Mouse (Mus musculus) urinary bladder, adult 2 months (tissue): Measurements from ENCODE around the gene Mapk8ip3. TPM values are rescaled to one million over a fixed set of nuclear protein-coding genes. Genes with fewer than 3 reads are reported as not detected.

Experiments
- DNase-seq: peaks from one replicate; pipeline ENCODE4 v3.0.0; 2022; ENCODE audit warnings: low spot score
- polyA plus RNA-seq: library from polyadenylated mRNA; depleted of rRNA; stranded (reverse); fragments of >200 nt; gene quantifications from 2 replicates; pipeline ENCODE4 v1.2.3, GENCODE M21; 2012

The Mapk8ip3 gene
- polyA plus RNA-seq, 1 experiment: 86.0 TPM

DNA sequence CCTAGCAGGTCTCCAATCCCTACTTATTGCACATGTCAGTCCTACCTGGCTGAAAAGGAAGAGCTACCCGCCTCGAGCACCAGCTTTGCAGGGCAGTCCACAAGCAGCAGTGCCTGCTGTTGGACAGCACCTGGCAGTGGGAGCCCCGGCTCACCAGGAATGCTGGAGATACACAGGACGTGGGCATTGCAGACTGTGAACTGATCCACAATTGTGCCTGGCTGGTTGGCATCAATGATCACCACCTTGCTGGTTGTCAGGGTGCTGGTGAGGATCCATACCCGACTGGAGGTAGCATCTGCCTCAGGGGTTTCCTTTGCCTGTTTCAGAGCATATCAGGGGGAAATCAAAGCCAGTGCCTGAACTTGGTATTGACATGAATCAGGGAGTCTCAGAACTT lies 34.7 kb downstream of the Mapk8ip3 start:
- no peak for DNase-seq

DNA sequence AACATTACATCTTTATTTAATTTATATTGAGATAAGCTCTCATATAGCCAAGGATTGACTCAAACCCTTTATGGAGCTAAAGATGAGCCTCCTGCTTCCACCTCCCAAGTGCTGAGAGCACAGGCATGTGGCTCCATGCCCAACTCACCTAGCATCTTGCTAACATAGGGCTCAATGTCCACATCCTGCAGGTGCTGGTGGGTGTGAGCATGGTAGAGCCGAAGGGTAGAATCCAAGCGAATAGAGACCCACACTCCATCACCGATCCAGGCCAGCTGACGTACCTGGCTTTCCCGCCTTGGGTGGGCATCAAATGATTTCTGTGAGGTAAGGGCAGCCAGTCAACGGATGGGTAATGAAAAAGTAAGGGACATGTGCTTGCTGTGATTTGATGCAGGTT lies 36.8 kb downstream of the Mapk8ip3 start:
- no peak for DNase-seq

DNA sequence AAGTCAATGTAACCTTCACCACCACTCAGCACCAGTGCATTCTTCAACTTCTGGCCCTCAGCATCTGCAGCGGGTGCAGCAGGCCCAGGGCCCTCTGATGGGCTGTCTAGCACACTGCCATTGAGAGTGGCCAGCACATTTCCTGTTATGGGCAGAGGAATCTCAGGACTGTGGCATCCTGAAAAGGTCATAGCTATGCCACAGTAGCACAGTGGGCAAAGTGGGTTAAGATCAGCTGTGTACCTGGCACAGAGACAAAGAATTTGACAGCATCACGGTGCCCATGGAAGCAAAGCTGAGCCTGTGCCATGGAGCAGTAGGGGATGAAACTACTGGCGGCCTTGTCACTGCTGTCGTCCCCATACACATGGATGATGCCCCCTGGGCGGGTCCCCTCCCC lies 37.6 kb downstream of the Mapk8ip3 start:
- no peak for DNase-seq

DNA sequence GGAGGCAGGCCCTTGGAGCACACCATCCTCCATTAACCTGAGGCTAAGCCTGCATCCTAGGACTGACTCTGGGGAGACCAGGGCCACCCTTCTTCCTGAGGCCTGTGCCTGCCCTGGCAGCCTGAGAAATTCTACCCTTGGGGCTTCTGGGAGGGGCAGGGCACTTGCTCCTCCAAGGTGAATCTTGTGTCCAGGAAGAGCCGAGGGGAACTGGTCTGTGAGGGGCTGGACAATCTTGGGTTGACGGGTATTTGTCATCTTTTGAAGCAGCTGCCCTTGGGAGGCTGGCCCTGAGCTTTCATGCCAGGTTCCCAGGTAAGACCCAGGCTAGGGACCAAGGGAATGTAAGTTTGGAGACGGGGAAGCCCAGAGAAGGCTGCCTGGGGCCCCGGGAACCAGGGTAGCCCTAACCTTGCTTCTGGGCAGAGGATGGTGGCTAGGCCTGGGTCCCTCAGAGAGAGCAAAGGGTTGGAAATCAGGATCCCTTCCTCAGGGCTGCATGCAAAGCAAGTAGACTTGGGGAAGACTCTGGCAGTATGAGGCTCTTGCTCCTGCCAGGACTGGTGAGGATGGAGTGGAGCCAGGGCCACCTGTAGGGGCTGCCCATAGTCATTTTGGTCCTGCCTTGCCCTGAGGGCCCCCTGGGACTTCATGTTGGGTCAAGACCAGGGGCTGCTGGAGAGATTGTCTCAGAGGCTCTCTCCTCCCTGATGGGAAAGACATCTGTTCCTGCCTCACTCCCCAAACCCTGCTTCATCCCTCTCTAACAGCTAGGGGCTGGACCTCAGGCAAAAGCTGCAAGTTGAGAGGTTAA lies 38.5 kb downstream of the Mapk8ip3 start:
- no peak for DNase-seq

DNA sequence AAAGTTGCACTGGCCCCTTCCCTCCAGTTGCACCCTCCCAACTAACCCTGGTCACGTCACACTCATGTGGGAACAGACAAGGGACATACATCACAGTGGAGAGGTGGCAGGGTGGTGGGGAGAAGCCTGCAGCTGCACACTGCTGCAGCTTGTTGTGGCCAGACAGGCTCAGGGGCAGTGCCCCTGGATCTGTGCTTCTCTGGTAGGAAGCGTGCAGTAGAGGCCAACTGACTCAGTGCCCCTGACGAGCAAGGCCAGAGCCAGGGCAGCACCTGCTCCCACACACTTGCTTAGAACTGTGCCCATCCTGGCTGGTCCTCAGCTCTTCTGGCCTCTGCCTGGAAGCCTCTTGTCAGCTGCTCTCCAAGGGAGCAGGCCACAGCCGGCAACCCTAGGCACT lies 39.2 kb downstream of the Mapk8ip3 start:
- DNase-seq: no peak

DNA sequence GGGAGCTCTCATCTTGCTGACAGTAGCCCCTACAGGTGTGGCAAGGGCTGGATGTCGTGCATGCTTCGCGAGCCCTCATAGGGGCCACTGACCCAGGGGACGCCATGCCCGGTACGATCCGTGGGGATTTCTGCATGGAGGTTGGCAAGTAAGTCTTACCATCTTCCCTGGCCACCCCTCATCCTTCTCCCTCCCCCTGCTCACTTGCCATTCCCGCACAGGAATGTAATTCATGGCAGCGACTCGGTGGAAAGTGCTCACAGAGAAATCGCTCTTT lies 39.8 kb downstream of the Mapk8ip3 start:
- no peak for DNase-seq

DNA sequence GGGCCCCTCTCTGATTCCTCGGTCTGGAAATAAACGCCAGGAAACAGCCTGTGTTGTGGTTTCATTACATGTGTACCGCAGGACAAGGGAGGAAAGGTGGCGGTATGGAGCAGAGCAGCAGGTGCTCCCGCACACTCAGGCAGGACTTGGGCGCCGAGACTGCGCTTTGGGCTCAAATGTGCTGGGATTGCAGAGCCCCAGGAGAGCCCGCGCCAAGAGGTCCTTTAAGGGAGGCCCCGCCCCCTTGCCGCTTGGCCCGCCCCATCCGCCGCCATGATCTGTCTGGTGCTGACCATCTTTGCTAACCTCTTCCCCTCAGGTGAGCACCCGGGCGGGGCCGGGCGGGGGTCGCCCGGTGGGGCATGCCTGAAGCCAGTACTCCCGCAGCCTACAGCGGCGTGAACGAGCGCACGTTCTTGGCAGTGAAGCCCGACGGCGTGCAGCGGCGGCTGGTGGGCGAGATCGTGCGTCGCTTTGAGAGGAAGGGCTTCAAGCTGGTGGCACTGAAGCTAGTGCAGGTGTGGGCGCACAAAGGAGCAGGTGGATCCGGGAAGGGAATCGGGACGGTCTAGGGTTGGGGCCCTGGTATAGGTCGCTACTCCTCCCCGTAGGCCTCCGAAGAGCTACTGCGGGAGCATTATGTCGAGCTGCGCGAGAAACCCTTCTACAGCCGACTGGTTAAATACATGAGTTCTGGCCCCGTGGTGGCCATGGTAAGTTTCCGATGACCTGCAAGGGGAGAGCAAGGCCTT lies 40.4 kb downstream of the Mapk8ip3 start, which contains the start of gene Nme3:
TSS of gene Nme3 (plus strand) at position 260 of the 752 bp plus-strand sequence.
- peak; percentile 54 for DNase-seq

DNA sequence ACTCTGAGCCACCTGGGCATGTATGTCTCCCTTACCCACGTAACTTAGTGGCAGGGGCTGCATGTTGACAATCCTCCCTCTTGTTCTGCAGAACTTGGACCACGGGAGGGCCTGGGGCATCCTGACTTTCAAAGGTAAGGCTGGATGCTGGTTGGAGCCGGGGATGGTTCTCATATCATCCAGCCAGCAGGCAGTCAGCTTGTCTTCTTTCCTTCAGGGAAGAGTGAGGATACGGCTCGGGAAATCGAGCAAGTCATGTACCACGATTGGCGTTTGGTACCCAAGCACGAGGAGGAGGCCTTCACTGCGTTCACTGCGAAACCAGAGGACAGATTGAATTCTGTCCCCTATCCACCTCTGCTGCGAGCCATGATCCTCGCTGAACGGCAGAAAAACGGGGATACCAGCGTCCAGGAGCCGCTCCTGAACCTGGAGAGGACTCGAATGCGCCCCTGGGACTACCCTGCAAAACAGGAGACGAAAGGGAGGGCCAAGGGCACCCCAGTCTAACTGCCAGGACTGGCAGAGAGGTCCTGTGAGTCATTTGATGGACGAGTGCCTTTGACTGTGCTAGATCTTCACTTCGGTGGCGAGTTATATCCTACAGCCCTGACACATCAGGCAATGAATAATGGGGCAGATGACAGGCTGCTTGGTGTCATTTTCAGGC lies 41.1 kb downstream of the Mapk8ip3 start:
- no peak for DNase-seq

DNA sequence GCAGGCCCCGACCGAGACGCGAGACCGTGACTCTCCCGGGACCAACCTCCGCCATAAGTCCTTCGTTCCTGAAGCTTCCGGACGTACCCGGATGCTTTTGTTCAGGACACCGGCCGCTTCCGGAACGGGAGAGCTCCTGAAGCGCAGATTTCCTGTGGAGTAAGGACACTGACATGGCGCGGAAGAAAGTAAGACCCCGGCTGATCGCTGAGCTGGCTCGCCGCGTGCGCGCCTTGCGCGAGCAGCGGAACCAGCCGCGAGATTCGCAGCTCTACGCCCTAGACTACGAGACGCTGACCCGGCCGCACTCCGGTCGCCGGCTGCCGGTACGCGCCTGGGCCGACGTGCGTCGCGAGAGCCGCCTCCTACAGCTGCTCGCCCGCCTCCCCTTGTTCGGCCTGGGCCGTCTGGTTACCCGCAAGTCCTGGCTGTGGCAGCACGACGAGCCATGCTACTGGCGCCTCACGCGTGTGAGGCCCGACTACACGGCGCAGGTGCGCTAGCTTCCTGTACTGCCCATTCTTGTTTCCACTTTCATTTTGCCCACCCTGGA lies 41.7 kb downstream of the Mapk8ip3 start, which contains the start of the genes Eme2 and Mrps34:
TSS of gene Eme2 (minus strand) at position 93 of the 553 bp plus-strand sequence.
TSS of gene Mrps34 (plus strand) at position 122 of the 553 bp plus-strand sequence.
- DNase-seq: peak; percentile 73

DNA sequence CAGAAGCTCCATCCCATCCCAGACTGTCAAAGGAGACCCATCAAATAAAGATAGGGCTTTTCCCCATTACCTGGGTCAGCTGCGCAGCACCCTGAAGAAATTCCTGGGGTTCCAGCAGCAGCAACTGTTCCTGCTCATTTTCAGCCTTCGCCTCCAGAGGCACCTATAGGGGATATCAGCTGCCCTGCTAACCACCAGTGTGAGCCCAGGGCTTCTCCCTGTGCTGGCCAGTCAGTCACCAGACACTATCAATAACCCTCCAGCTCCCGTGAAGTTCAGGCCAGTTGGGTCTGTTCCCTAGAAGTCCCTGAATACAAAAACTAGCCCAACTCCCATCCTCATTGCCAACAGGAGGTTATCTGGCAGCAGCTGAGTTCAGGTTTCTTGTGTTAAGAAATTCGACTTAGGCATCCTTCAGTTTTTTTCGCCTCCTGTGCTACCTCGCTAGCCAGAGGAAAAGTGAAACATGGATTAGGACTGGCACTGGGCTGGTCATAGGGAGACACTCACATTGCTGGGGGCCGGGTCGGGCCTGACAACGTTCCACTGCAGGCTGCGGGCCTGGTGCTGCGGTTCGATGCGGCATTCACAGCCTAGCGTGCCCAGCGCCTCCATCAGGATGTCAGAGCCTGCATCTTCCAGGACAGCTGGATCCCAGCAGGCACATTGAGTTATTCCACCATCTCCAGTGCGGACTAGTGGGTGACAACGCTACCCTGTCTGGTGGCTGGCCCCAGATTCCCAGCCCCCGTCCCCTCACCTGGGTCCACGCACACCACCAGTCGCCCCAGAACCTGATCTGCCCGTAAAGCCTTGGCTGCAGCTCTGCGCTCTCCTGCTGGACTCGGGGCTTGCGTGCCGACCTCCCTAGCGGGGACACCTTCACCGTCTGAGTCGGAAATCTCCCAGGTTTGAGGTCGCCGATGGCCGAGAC lies 42.4 kb downstream of the Mapk8ip3 start:
- DNase-seq: no peak

DNA sequence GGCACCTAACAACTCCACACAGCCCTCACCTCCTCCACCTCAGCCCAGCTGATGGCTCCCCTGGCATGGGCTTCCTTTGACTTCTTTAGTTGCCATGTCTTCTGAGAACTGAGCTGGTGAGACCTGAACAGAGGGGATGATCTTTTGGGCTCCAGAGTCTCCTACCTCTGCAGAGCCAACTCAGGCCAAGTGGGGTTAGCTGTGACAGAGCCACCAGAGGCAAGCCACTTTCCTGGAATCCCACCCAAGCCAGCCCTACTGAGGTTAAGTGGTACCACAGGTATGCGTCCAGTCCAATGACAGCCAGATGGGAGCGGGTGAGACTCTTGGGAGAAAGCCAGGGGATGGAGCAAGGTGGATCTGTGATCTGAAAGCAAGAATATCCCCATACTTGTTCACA lies 43.5 kb downstream of the Mapk8ip3 start:
- no peak for DNase-seq

DNA sequence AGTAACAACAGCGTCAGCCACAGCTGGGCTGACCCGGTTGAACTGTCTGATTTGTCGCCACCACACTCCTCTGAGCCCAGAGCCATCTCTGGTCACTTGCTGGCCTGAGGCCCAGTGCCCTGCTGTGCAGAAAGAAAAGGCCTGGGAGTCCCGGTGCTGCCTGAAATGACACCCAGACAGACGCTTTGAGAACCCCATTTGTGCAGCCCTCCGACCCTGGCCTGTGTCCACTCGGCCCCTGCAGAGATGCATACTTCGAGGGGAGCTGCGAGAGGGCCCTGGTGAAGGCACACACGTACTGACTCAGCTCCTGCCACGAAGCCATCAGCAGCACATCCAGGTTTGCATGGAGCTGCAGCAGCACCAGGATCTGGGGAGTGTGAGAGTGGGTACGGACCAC lies 44.0 kb downstream of the Mapk8ip3 start:
- DNase-seq: no peak

DNA sequence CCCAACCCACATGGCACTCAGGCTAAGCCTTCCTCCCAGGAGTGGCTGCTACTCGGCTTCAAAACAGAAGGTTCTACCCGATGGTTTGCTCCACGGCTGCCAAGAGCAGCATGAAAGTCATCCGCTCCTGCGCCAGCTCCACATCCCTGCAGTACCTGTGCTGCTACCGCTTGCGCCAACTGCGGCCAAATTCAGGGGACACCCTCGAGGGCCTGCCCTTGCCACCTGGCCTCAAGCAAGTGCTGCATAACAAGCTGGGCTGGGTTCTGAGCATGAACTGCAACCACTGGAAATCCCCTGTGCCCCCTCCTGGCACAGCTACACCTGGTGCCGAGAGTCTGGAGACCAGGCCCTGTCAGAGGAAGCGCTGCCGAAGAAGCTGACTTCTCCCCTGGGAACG lies 45.5 kb downstream of the Mapk8ip3 start:
- no peak for DNase-seq

DNA sequence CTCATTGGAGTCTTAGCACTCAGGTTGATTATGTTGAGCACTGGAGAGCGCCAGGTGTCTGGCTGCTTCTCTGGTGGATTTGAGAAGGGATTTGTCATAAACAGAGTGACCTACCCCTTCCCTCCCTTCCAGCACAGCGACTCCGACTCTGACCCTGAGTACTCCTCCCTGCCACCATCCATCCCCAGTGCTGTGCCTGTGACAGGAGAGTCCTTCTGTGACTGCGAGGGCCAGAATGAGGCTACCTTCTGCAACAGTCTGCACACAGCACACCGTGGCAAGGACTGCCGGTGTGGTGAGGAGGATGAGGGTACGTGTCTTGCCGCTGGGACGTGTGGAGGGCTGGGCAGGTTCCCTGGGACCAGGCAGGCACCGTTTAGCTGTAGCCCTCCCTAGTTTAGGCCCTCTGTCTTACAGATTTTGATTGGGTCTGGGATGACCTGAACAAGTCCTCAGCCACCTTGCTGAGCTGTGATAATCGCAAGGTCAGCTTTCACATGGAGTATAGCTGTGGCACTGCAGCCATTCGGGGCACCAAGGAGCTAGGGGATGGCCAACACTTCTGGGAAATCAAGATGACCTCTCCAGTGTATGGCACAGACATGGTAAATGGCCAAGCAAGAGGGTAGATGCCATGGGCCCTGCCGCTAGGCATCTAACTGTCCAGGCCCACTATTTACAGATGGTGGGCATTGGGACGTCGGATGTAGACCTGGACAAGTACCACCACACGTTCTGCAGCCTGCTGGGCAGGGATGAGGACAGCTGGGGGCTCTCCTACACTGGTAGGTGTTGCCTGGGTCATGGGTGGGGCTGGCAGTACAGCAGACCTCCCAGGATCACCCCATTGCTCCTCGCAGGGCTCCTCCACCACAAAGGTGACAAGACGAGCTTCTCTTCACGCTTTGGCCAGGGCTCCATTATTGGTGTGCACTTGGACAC lies 46.4 kb downstream of the Mapk8ip3 start:
- DNase-seq: no peak

DNA sequence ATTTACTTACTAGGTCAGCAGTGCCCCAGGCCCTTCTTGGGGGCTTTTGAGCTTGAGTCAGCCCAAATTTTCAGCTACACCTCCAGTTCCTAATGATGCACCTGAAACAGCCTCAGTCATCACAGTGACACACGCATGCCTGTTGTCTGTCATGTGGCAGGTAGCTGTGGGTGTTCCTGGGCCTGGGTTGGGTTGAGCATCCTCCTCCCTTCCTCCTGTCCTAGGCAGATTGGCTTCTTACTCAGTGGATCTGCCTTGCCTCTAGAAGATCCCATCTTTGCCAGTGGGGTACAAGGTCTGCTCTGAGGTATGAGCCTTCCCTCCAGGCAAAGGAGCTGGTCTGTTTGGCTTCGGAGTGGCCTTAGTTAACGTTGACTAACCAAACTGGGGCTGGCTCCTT lies 47.9 kb downstream of the Mapk8ip3 start:
- DNase-seq: no peak

DNA sequence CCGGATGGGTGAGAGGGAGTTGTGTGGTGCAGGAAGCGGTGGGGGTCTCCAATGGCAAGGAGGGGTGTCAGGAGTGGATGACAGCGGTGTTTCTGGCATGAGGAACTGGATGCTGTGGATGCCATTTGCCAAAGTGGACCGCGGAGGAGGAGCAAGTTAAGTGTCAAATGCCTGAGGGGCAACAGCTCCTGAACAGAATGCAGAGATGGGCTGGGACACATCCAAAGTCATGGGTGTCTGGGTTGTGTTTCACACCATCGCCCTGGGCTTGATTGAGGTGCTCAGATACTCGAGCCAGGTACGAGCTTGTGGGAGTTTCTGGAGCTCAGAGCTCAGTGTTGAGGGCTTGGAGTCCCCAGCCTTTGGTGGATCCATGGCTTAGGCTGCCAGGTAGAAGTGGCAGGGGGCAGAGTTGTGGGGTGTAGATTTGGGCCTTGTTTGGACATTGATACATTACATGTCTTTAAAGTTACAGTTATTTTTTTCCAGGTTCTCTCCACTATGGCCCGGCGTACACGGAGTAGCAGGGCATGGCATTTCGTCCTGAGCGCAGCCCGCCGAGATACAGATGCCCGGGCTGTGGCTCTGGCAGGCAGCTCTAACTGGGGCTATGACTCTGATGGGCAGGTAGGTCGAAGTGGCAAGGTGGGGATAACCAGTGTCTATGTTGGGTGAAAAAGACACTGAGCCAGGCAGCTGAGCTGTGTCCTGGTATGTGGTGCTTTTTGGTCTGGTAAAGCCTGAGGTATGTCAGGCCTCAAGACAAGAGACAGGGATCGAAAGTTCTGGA lies 49.3 kb downstream of the Mapk8ip3 start:
- DNase-seq: no peak

DNA sequence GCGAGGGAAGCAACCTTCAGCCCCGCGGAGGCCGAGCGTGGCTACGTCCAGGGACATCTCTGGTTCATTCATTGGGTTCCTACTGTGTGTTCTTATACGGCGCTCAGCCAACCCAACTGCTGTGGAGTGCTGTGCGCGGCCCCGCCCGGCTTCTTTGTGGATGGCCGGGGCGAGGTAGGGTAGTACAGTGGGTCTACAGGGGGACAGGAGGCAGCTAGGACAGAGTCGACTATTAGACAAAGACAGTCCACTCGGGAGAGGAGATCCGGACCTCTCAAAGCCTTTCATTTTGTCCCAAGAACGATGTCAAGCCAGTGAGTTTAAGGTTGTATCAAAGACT lies 49.9 kb downstream of the Mapk8ip3 start:
- DNase-seq: no peak

DNA sequence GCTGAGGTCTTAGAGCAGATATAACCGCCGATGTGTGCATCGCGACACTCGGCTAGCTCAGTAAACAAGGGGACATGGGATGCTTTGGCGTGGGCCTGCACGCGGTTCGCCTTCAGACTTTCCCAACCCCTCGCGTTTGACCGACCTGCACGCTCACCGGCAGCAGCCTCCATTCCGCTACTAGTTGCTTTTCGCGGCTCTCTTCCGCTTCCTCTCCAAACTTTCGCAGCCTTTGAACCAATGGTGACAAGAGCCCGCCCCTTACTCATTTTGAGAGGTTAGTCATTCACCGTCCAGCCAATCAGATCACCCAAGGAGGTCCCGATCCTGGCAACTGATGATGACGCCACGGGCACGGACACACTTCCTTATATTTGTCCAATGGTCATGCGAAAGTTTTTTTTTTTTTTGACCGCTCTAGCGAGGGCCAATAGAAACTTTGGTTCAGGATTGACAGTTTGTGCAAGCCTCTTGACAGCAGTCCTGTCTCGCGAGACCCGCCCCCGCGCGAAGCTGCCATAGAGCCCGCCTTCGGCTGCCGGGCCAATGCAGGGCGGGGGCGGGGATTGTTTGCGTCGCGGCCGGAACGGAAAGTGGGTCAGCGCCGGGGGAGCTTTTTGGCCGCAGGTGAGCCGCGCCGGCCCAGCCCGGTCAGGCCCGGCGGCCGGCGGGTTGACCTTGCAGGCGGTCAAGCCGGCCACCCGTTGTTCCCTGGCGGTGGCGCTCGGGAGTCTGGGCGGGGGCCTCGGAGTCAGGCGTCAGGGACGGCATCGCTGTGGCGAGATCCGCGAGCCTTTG lies 50.4 kb downstream of the Mapk8ip3 start, which contains the start of the genes Nubp2 and Spsb3:
TSS of gene Nubp2 (minus strand) at position 216 of the 798 bp plus-strand sequence.
TSS of gene Spsb3 (plus strand) at position 510 of the 798 bp plus-strand sequence.
- DNase-seq: peak; percentile 91
